Mouse (Mus musculus): ENCODE measurements around the gene Wbp1.

The Wbp1 gene

GRCm38 (mm10) chr6:83120930-83121862, at the start of gene Wbp1:
Wbp1 (minus strand) TSS chr6:83121559.
- in situ Hi-C loops (cut with MboI, MseI), result no loop called here

GRCm38 (mm10) chr6:83171063-83171462, 49.7 kb upstream of the Wbp1 start:
- in situ Hi-C loops (cut with MboI, MseI), result no loop called here

GRCm38 (mm10) chr6:83169872-83170271, 48.5 kb upstream of the Wbp1 start:
- in situ Hi-C loops (cut with MboI, MseI), result no loop called here

GRCm38 (mm10) chr6:83166243-83166630, 44.9 kb upstream of the Wbp1 start:
- in situ Hi-C loops (cut with MboI, MseI), result no loop called here

- in situ Hi-C loops (cut with MboI, MseI), result no loop called here
Observed at GRCm38 (mm10) chr6:83165607-83166242, 44.4 kb upstream of the Wbp1 start, which contains the start of gene Dctn1. Dctn1 (plus strand) TSS chr6:83165920.

GRCm38 (mm10) chr6:83165026-83165606, 43.8 kb upstream of the Wbp1 start:
- in situ Hi-C loops (cut with MboI, MseI), result no loop called here

GRCm38 (mm10) chr6:83162701-83163100, 41.3 kb upstream of the Wbp1 start:
- in situ Hi-C loops (cut with MboI, MseI), result loop anchor here (5.0 kb wide), 1 partner anchor 165 kb away; no protein-coding TSS in a partner anchor

- in situ Hi-C loops (cut with MboI, MseI), result loop anchor here (5.0 kb wide), 1 partner anchor 165 kb away; no protein-coding TSS in a partner anchor
Observed at GRCm38 (mm10) chr6:83161921-83162641, 40.7 kb upstream of the Wbp1 start.

- in situ Hi-C loops (cut with MboI, MseI), result loop anchor here (5.0 kb wide), 1 partner anchor 164 kb away; no protein-coding TSS in a partner anchor
Observed at GRCm38 (mm10) chr6:83161442-83161841, 40.1 kb upstream of the Wbp1 start.

- in situ Hi-C loops (cut with MboI, MseI), result loop anchor here (5.0 kb wide), 1 partner anchor 57 kb away; the partner anchor contains the start of genes Ccdc142 and Gm42688
Observed at GRCm38 (mm10) chr6:83159456-83159855, 38.1 kb upstream of the Wbp1 start.

- in situ Hi-C loops (cut with MboI, MseI), result loop anchor here (5.0 kb wide), 1 partner anchor 54 kb away; the partner anchor contains the start of genes Ccdc142 and Gm42688
Observed at GRCm38 (mm10) chr6:83156259-83156684, 34.9 kb upstream of the Wbp1 start, which contains the start of the genes Wdr54 and 1700003E16Rik. Wdr54 (minus strand) TSS chr6:83156397. 1700003E16Rik (plus strand) TSS chr6:83156404.

GRCm38 (mm10) chr6:83155552-83156238, 34.3 kb upstream of the Wbp1 start:
- in situ Hi-C loops (cut with MboI, MseI), result loop anchor here (5.0 kb wide), 1 partner anchor 53 kb away; the partner anchor contains the start of genes Ccdc142 and Gm42688

GRCm38 (mm10) chr6:83153485-83153884, 32.1 kb upstream of the Wbp1 start:
- in situ Hi-C loops (cut with MboI, MseI), result no loop called here

GRCm38 (mm10) chr6:83153038-83153437, 31.7 kb upstream of the Wbp1 start:
- in situ Hi-C loops (cut with MboI, MseI), result no loop called here

GRCm38 (mm10) chr6:83151721-83152120, 30.4 kb upstream of the Wbp1 start:
- in situ Hi-C loops (cut with MboI, MseI), result no loop called here

- in situ Hi-C loops (cut with MboI, MseI), result no loop called here
Observed at GRCm38 (mm10) chr6:83147280-83147679, 25.9 kb upstream of the Wbp1 start.

- in situ Hi-C loops (cut with MboI, MseI), result no loop called here
Observed at GRCm38 (mm10) chr6:83145805-83146204, 24.4 kb upstream of the Wbp1 start.

- in situ Hi-C loops (cut with MboI, MseI), result no loop called here
Observed at GRCm38 (mm10) chr6:83145209-83145608, 23.9 kb upstream of the Wbp1 start.

- in situ Hi-C loops (cut with MboI, MseI), result no loop called here
Observed at GRCm38 (mm10) chr6:83142886-83143285, 21.5 kb upstream of the Wbp1 start.

- in situ Hi-C loops (cut with MboI, MseI), result no loop called here
Observed at GRCm38 (mm10) chr6:83142211-83142731, 20.9 kb upstream of the Wbp1 start.
